Mouse (Mus musculus): ENCODE measurements around the gene Zkscan17.

- no peak for TF ChIP-seq GATA1 (IDR thresholded peaks at IDR 0.05; ENCODE audit: low read length)
- TF ChIP-seq TAL1 (IDR thresholded peaks at IDR 0.05; ENCODE audit: low read length): no peak
These were observed 21.2 kb downstream of the Zkscan17 start for GRCm38 (mm10) chr11:59505351-59505838.

Data from erythroblast, embryonic 14.5 days (primary cell).